In genomic region chr11:60809546-60809945, GRCm38 (mm10) we compare ENCODE assay signal across 8 mouse cellular contexts. TPM values are rescaled to one million over a fixed set of nuclear protein-coding genes. Genes with fewer than 3 reads are reported as not detected.
DNase-seq lines count a peak whose midpoint lies in the region; ATAC-seq and TF ChIP-seq lines count a peak whose summit lies in the region.

No protein-coding gene starts in this region.

- peaks cover 29% of the 10 kb centered on the region for H3K4me1 ChIP-seq in heart, embryonic 16.5 days (ENCODE audit: control insufficient read depth, insufficient read depth, low read length)
- H3K4me1 ChIP-seq in G1E (ENCODE audit: insufficient read depth, low read depth, low read length): peaks cover 52% of the 10 kb centered on the region
- H3K4me1 ChIP-seq in limb, embryonic 15.5 days: peaks cover 20% of the 10 kb centered on the region

- no peak for TF ChIP-seq CTCF in G1E (IDR thresholded peaks at IDR 0.05; ENCODE audit: low read depth, low read length)

- no peak for DNase-seq in heart, postnatal 10 days
- no peak for DNase-seq in G1E (ENCODE audit: low spot score)
- DNase-seq in induced T-regulatory cell, adult 2 months (ENCODE audit: low read depth): peak; percentile 9
- no peak for DNase-seq in urinary bladder, adult 2 months (ENCODE audit: low spot score)
- DNase-seq in lung, postnatal 14 days: no peak
- DNase-seq in layer of hippocampus, adult 8-10 months (ENCODE audit: low spot score in 2 of 2): no peak

- 59% methylated on average over 1 of the region's 1 CpGs for WGBS in heart, embryonic 16.5 days
- 20% methylated on average over 1 of the region's 1 CpGs for WGBS in limb, embryonic 15.5 days

- intact Hi-C loops in heart, postnatal 10 days (cut with DNase I): no loop called here

- H3K9me3 ChIP-seq in heart, embryonic 16.5 days (replicated peaks; ENCODE audit: control insufficient read depth, low read length): no peaks in the 10 kb centered on the region
- H3K9me3 ChIP-seq in G1E (replicated peaks): no peaks in the 10 kb centered on the region
- no peaks in the 10 kb centered on the region for H3K9me3 ChIP-seq in limb, embryonic 15.5 days

- peak overlapping the region; percentile 58 for H3K4me3 ChIP-seq in heart, embryonic 16.5 days (ENCODE audit: low read length)
- peak overlapping the region; percentile 73 for H3K4me3 ChIP-seq in G1E (ENCODE audit: low read depth, low read length)
- peak overlapping the region; percentile 47 for H3K4me3 ChIP-seq in limb, embryonic 15.5 days

- ATAC-seq in heart, embryonic 16.5 days (replicated peaks; ENCODE audit: extremely low read depth, insufficient read depth, low FRiP score): no peak
- ATAC-seq in G1E (ENCODE audit: extremely low read depth, insufficient number of reproducible peaks, low FRiP score, poor library complexity, severe bottlenecking): no peak
- no peak for ATAC-seq in limb, embryonic 15.5 days (ENCODE audit: insufficient number of reproducible peaks, low FRiP score, low TSS enrichment, low read depth)

- peak overlapping the region; percentile 50 for H3K9ac ChIP-seq in heart, embryonic 16.5 days (ENCODE audit: low read length)
- H3K9ac ChIP-seq in limb, embryonic 15.5 days: no peak overlapping the region

- H3K27ac ChIP-seq in heart, embryonic 16.5 days (ENCODE audit: low read length): peak overlapping the region; percentile 32; the same call in 1 of the 2 replicates
- H3K27ac ChIP-seq in limb, embryonic 15.5 days: no peak overlapping the region

- no peaks in the 10 kb centered on the region for H3K36me3 ChIP-seq in heart, embryonic 16.5 days (ENCODE audit: control insufficient read depth, insufficient read depth)
- H3K36me3 ChIP-seq in G1E (replicated peaks): peaks cover 38% of the 10 kb centered on the region
- H3K36me3 ChIP-seq in limb, embryonic 15.5 days: no peaks in the 10 kb centered on the region

- no peaks in the 10 kb centered on the region for H3K27me3 ChIP-seq in heart, embryonic 16.5 days (ENCODE audit: control insufficient read depth, insufficient read depth, low read length)
- peaks cover 4% of the 10 kb centered on the region; the same call in 1 of the 2 replicates for H3K27me3 ChIP-seq in G1E (ENCODE audit: insufficient read depth, low read length)
- no peaks in the 10 kb centered on the region for H3K27me3 ChIP-seq in limb, embryonic 15.5 days

- peak overlapping the region; percentile 88 for H3K4me2 ChIP-seq in heart, embryonic 16.5 days (ENCODE audit: low read depth, low read length)
- peak overlapping the region; percentile 84 for H3K4me2 ChIP-seq in limb, embryonic 15.5 days

RNA-seq across cellular contexts. Expression of gene Shmt1, which starts 2.0 kb away (rescaled TPM):
- 50.9 and 52.7 TPM in 2 replicates for polyA plus RNA-seq in heart, embryonic 16.5 days (2015; fragmentation: Nextera tagmentation; extraction: Ambion mirVana)
- total RNA-seq in heart, postnatal 10 days (2021): 10 to 100 TPM; 19.9 to 22.4 TPM
- total RNA-seq in G1E (2014; fragmentation: Nextera tagmentation) (22.2 and 24.7 TPM in 2 replicates), G1E (2017) (107 and 120 TPM in 2 replicates)
- polyA plus RNA-seq in G1E (2012): 6.7 and 11.1 TPM in 2 replicates
- 39.7 and 53.2 TPM in 2 replicates for polyA plus RNA-seq in limb, embryonic 15.5 days (2015; fragmentation: Nextera tagmentation; extraction: Ambion mirVana)
- 11.6 and 14.1 TPM in 2 replicates for polyA plus RNA-seq in urinary bladder, adult 2 months (2012; rRNA removed)
- 10 to 100 TPM in 1 of 4 experiments, 1 to 10 TPM in 3; 4.4 to 11.7 (median 8.5) TPM for total RNA-seq in layer of hippocampus, adult 8-10 months (2022)

RNA-seq across cellular contexts. Expression of gene Dhrs7b, which starts 20.9 kb away (rescaled TPM):
- 29.9 and 33.6 TPM in 2 replicates for polyA plus RNA-seq in heart, embryonic 16.5 days (2015; fragmentation: Nextera tagmentation; extraction: Ambion mirVana)
- total RNA-seq in heart, postnatal 10 days (2021): 10 to 100 TPM; 18.9 to 21.1 TPM
- 15.2 and 15.7 TPM in 2 replicates for total RNA-seq in G1E (2014; fragmentation: Nextera tagmentation)
- 21.9 and 23.9 TPM in 2 replicates for total RNA-seq in G1E (2017)
- 2.6 and 3.2 TPM in 2 replicates for polyA plus RNA-seq in G1E (2012)
- polyA plus RNA-seq in limb, embryonic 15.5 days (2015; fragmentation: Nextera tagmentation; extraction: Ambion mirVana): 34.9 and 37.8 TPM in 2 replicates
- 17.0 and 17.2 TPM in 2 replicates for polyA plus RNA-seq in urinary bladder, adult 2 months (2012; rRNA removed)
- 10 to 100 TPM; 26.3 to 27.9 (median 27.4) TPM for total RNA-seq in layer of hippocampus, adult 8-10 months (2022)

RNA-seq across cellular contexts. Expression of gene Smcr8, which starts 32.2 kb away (rescaled TPM):
- 4.3 and 4.6 TPM in 2 replicates for polyA plus RNA-seq in heart, embryonic 16.5 days (2015; fragmentation: Nextera tagmentation; extraction: Ambion mirVana)
- 10 to 100 TPM; 16.1 to 16.6 TPM for total RNA-seq in heart, postnatal 10 days (2021)
- total RNA-seq in G1E (2014; fragmentation: Nextera tagmentation) (54.9 and 56.1 TPM in 2 replicates), G1E (2017) (42.1 and 44.7 TPM in 2 replicates)
- 1.8 and 2.4 TPM in 2 replicates for polyA plus RNA-seq in G1E (2012)
- 5.4 and 5.6 TPM in 2 replicates for polyA plus RNA-seq in limb, embryonic 15.5 days (2015; fragmentation: Nextera tagmentation; extraction: Ambion mirVana)
- 8.2 and 8.9 TPM in 2 replicates for polyA plus RNA-seq in urinary bladder, adult 2 months (2012; rRNA removed)
- 10 to 100 TPM; 31.6 to 38.1 (median 35.7) TPM for total RNA-seq in layer of hippocampus, adult 8-10 months (2022)

RNA-seq across cellular contexts. Expression of gene Top3a, which starts 32.4 kb away (rescaled TPM):
- 9.3 and 9.8 TPM in 2 replicates for polyA plus RNA-seq in heart, embryonic 16.5 days (2015; fragmentation: Nextera tagmentation; extraction: Ambion mirVana)
- 1 to 10 TPM; 5.3 to 6.3 TPM for total RNA-seq in heart, postnatal 10 days (2021)
- 20.3 and 24.0 TPM in 2 replicates for total RNA-seq in G1E (2014; fragmentation: Nextera tagmentation)
- 20.3 and 24.0 TPM in 2 replicates for total RNA-seq in G1E (2017)
- polyA plus RNA-seq in G1E (2012): 8.4 and 11.1 TPM in 2 replicates
- 16.0 and 16.8 TPM in 2 replicates for polyA plus RNA-seq in limb, embryonic 15.5 days (2015; fragmentation: Nextera tagmentation; extraction: Ambion mirVana)
- 7.3 and 7.9 TPM in 2 replicates for polyA plus RNA-seq in urinary bladder, adult 2 months (2012; rRNA removed)
- total RNA-seq in layer of hippocampus, adult 8-10 months (2022): 1 to 10 TPM; 5.6 to 8.8 (median 6.3) TPM
